Mouse (Mus musculus) hindbrain, embryonic 14.5 days (tissue): ENCODE data around the gene Ceacam20. TPM values are rescaled to one million over a fixed set of nuclear protein-coding genes. Genes with fewer than 3 reads are reported as not detected.
"Not testable (repeated sequence)": the region's sequence is repeated elsewhere in the genome, so short reads cannot be mapped to it uniquely, and the experiment has no call there.

ENCODE experiments used
- ATAC-seq: fragments of 200-750 bp; cut with Nextera tagmentation; 2 replicates; pipeline ENCODE4 v1.8.0; 2017; ENCODE audit warnings: moderate number of reproducible peaks, mild to moderate bottlenecking, moderate TSS enrichment, moderate library complexity; ENCODE audit not compliant: low FRiP score
- DNase-seq: peaks from one replicate; pipeline ENCODE4 v3.0.0-alpha.2; 2015; ENCODE audit warnings: low spot score
- H3K27ac ChIP-seq: fragments of 300-500 bp; sonication (generic); 2 replicates; pipeline ENCODE4 v1.5.1; 2014; ENCODE audit warnings: mild to moderate bottlenecking, moderate library complexity
- H3K27me3 ChIP-seq: fragments of 300-500 bp; sonication (generic); 2 replicates; pipeline ENCODE4 v1.6.1; 2014; ENCODE audit warnings: mild to moderate bottlenecking, low read length, mixed read lengths; ENCODE audit not compliant: control insufficient read depth, insufficient read depth
- H3K36me3 ChIP-seq: fragments of 300-500 bp; sonication (generic); replicated peaks from 2 replicates; pipeline ENCODE4 v1.6.1; 2014; ENCODE audit not compliant: control insufficient read depth, insufficient read depth
- H3K4me1 ChIP-seq: fragments of 300-500 bp; sonication (generic); replicated peaks from 2 replicates; pipeline ENCODE4 v1.6.1; 2014; ENCODE audit warnings: antibody characterized with exemption, low read length, mixed read lengths; ENCODE audit not compliant: control insufficient read depth, insufficient read depth
- H3K4me2 ChIP-seq: fragments of 300-500 bp; sonication (generic); replicated peaks from 2 replicates; pipeline ENCODE4 v1.6.1; 2014; ENCODE audit warnings: mild to moderate bottlenecking, moderate library complexity
- H3K4me3 ChIP-seq: fragments of 300-500 bp; sonication (generic); replicated peaks from 2 replicates; pipeline ENCODE4 v1.5.1; 2014; ENCODE audit warnings: mild to moderate bottlenecking, low read length
- H3K9ac ChIP-seq: fragments of 300-500 bp; sonication (generic); 2 replicates; pipeline ENCODE4 v1.6.1; 2014
- H3K9me3 ChIP-seq: fragments of 300-500 bp; sonication (generic); 2 replicates; pipeline ENCODE4 v1.6.1; 2016; ENCODE audit warnings: low read length; ENCODE audit not compliant: control insufficient read depth
- WGBS: fragments of 180-500 bp; shearing (Covaris S2); extraction: QIAGEN DNeasy Blood & Tissue Kit; methylation state at CpG from one replicate; pipeline ENCODE4 v1.1.7; 2014; 5-methylcytosine and 5-hydroxymethylcytosine counted together
- polyA plus RNA-seq: library from polyadenylated mRNA; unstranded; fragments of >200 nt; fragmentation: Nextera tagmentation; extraction: Ambion mirVana; gene quantifications from 2 replicates; pipeline ENCODE4 v1.2.1, GENCODE M21; 2014

Ceacam20 gene
- polyA plus RNA-seq, 1 experiment from 2014 or later = not detected

DNA sequence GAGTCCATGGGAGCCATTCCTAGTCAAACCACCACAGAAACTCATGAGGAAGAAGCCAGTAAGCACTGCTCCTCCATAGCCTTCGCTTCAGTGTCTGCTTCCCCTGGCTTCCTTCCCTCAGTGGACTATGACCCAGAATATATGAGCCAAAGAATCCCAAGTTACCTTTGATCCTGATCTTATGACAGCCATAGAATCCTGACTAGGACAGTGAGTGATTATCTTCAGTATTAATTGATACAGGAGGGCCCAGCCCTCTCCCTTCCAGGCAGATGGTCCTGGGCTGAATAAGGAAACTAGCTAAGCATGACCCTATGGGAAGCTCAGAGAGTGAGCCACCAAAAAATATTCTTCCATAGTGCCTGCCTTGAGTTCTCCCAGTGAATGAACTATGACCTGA is 2.8 kb upstream of the Ceacam20 start:
- Histone ChIP-seq H3K4me2 (no peak overlapping the region), H3K9ac (no peak overlapping the region), H3K4me3 (no peak overlapping the region), H3K4me1 (no peaks in the 10 kb centered on the region), H3K27me3 (no peaks in the 10 kb centered on the region), H3K9me3 (no peaks in the 10 kb centered on the region), H3K36me3 (no peaks in the 10 kb centered on the region), H3K27ac (no peak overlapping the region)
- no peak for ATAC-seq
- no peak for DNase-seq
- WGBS = 77% methylated on average over 1 of the region's 1 CpGs

DNA sequence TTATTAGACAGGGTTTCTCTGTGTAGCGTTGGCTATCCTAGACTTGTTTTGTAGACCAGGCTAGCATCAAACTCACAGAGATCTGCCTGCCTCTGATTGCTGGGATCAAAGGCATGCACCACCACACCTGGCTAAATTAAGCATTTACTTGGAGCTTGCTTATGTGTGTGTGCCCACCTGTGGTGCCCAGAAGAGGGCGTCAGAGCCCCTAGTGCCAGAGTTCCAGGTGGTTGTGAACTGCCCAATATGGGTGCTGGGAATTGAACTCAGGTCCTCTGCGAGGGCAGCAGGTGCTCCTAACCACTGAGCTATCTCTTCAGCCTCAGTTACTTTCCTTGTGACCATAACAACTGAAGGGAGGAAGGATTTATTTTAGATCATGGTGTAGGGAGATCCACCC is 3.9 kb downstream of the Ceacam20 start:
- Histone ChIP-seq H3K4me2 (no peak overlapping the region), H3K27me3 (no peaks in the 10 kb centered on the region), H3K9me3 (peaks cover 22% of the 10 kb centered on the region), H3K9ac (no peak overlapping the region), H3K4me3 (no peak overlapping the region), H3K36me3 (no peaks in the 10 kb centered on the region), H3K27ac (no peak overlapping the region), H3K4me1 (no peaks in the 10 kb centered on the region)
- ATAC-seq = no peak
- no peak for DNase-seq
- WGBS = 77% methylated on average over 3 of the region's 3 CpGs

DNA sequence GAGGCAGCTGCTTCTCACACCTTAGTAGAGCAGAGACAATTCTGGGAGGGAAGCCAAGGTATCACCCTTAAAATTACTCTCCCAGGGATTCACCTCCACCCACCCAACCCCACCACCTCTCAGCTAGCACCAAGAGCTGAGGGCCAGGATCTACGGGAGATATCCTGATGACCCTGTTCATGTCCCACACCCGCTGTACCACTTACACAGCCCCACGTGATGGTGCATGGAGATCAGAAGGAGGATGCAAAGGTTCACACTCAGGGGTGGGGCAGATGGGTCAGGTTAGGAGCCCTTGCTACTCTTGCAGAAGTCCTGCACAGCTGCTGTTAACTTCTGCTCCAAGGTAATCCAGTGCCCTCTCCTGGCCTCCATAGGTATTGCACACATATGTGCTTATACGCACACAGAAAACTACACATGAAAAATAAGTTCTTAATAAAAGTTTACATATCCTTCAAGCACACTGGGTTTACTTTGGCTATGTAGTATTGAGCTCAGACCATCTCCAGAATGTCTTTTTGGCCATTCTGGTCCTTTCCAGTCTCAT is 4.4 kb downstream of the Ceacam20 start:
- Histone ChIP-seq H3K9me3 (peaks cover 26% of the 10 kb centered on the region), H3K9ac (no peak overlapping the region), H3K4me1 (no peaks in the 10 kb centered on the region), H3K4me2 (no peak overlapping the region), H3K4me3 (no peak overlapping the region), H3K36me3 (no peaks in the 10 kb centered on the region), H3K27me3 (no peaks in the 10 kb centered on the region), H3K27ac (no peak overlapping the region)
- WGBS = 94% methylated on average over 4 of the region's 4 CpGs
- ATAC-seq (no peak), DNase-seq (no peak)

- H3K4me3 ChIP-seq = no peak overlapping the region
- DNase-seq = no peak
- no peaks in the 10 kb centered on the region for H3K4me1 ChIP-seq
- H3K27ac ChIP-seq = no peak overlapping the region
- no peak overlapping the region for H3K4me2 ChIP-seq
- ATAC-seq = no peak
- H3K9ac ChIP-seq = no peak overlapping the region
- 95% methylated on average over 8 of the region's 8 CpGs for WGBS
- H3K27me3 ChIP-seq = no peaks in the 10 kb centered on the region
- peaks cover 26% of the 10 kb centered on the region for H3K9me3 ChIP-seq
- no peaks in the 10 kb centered on the region for H3K36me3 ChIP-seq
Observed at GRCm38 (mm10) chr7:19970196-19970595, 5.0 kb downstream of the Ceacam20 start.

DNA sequence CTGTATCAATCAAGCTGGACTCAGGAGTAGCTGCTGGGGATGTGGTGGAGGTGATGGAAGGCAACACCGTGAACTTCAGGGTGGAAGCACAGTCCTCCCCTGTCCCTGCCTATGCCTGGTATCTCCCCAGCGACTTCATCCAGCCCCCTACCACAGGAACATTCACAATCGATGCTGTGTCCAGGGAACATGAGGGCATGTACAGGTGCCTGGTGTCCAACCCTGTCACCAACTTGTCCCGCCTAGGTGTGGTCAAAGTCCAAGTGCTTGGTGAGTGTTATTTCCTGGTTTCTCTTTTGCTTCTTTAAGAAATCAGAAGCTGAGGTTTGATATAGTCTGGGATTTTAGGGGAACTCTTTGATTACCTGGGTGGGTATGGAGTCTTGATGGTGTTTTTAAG is 6.3 kb downstream of the Ceacam20 start:
- Histone ChIP-seq H3K4me2 (no peak overlapping the region), H3K27ac (no peak overlapping the region), H3K9me3 (peaks cover 26% of the 10 kb centered on the region), H3K27me3 (no peaks in the 10 kb centered on the region), H3K9ac (no peak overlapping the region), H3K36me3 (no peaks in the 10 kb centered on the region), H3K4me3 (no peak overlapping the region), H3K4me1 (no peaks in the 10 kb centered on the region)
- WGBS = 89% methylated on average over 4 of the region's 4 CpGs
- ATAC-seq = no peak
- no peak for DNase-seq

GRCm38 (mm10) chr7:19991165-19991564 is 26.0 kb downstream of the Ceacam20 start, which contains the start of gene Nlrp9b:
Nlrp9b (plus strand) TSS chr7:19991465.
- H3K27ac ChIP-seq = not testable (repeated sequence)
- 80% methylated on average over 8 of the region's 8 CpGs for WGBS

GRCm38 (mm10) chr7:19996721-19997120 is 31.5 kb downstream of the Ceacam20 start:
- not testable (repeated sequence) for H3K36me3 ChIP-seq, H3K27ac ChIP-seq, DNase-seq, H3K4me3 ChIP-seq, H3K9ac ChIP-seq, H3K4me2 ChIP-seq, H3K4me1 ChIP-seq, H3K27me3 ChIP-seq, ATAC-seq
- 61% methylated on average over 3 of the region's 3 CpGs for WGBS
- H3K9me3 ChIP-seq = 0 out of 2 replicates have a peak, but pooled peaks cover 18% of the 10 kb centered on the region

More at GRCm38 (mm10) chr7:19991165-19991564, 26.0 kb downstream of the Ceacam20 start, which contains the start of gene Nlrp9b:
- not testable (repeated sequence) for H3K4me3 ChIP-seq, H3K27me3 ChIP-seq, DNase-seq, ATAC-seq, H3K36me3 ChIP-seq, H3K4me2 ChIP-seq, H3K9ac ChIP-seq, H3K4me1 ChIP-seq
- 0 out of 2 replicates have a peak, but pooled peaks cover 12% of the 10 kb centered on the region for H3K9me3 ChIP-seq

DNA sequence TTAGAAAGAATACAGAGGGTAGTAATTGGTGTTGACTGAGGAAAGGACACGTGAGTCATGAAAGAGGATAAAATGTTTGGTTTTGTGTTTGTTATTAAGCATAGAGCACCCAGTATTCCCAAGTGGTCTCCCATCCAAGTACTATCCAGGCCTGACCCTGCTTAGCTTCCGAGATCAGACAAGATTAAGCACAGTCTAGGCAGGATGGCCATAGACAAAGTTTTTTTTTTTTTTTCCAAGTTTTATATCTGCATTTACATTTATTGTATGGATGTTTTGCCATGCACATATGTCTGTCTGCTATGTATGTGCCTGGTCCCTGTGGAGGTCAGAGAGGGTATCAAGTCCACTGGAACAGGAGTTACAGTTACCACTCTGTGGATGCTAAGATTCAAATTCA is 44.8 kb downstream of the Ceacam20 start:
- no peak overlapping the region for H3K9ac ChIP-seq
- ATAC-seq (no peak), DNase-seq (no peak)
- no peaks in the 10 kb centered on the region for H3K4me1 ChIP-seq
- no peaks in the 10 kb centered on the region for H3K36me3 ChIP-seq
- 72% methylated on average over 2 of the region's 2 CpGs for WGBS
- no peaks in the 10 kb centered on the region for H3K9me3 ChIP-seq
- H3K4me2 ChIP-seq = no peak overlapping the region
- H3K4me3 ChIP-seq = no peak overlapping the region
- no peak overlapping the region for H3K27ac ChIP-seq
- no peaks in the 10 kb centered on the region for H3K27me3 ChIP-seq
